Mouse (Mus musculus): ENCODE measurements around the gene Caprin2. TPM values are rescaled to one million over a fixed set of nuclear protein-coding genes. Genes with fewer than 3 reads are reported as not detected.

Gene Caprin2
- polyA plus RNA-seq, 1 experiment from 2014 or later: 14.7 TPM

Other genes starting within 250 kb of the Caprin2 start
- gene Ipo8, start 64.8 kb downstream of the Caprin2 start, polyA plus RNA-seq (2014; fragmentation: Nextera tagmentation; extraction: Ambion mirVana): 24.6 and 27.2 TPM in 2 replicates
- gene Sinhcaf, start 50.2 kb upstream of the Caprin2 start, polyA plus RNA-seq (2014; fragmentation: Nextera tagmentation; extraction: Ambion mirVana): 118 and 129 TPM in 2 replicates
- gene Dennd5b, start 205.4 kb upstream of the Caprin2 start, polyA plus RNA-seq (2014; fragmentation: Nextera tagmentation; extraction: Ambion mirVana): 11.7 and 12.1 TPM in 2 replicates
- not detected in 2 replicates for gene Gm10203, start 233.9 kb upstream of the Caprin2 start, polyA plus RNA-seq (2014; fragmentation: Nextera tagmentation; extraction: Ambion mirVana)
- 18.8 and 19.1 TPM in 2 replicates for gene Etfbkmt, start 243.6 kb upstream of the Caprin2 start, polyA plus RNA-seq (2014; fragmentation: Nextera tagmentation; extraction: Ambion mirVana)